Mouse (Mus musculus) heart, adult 8-10 months (tissue): Measurements from ENCODE around the gene Taf10. TPM values are rescaled to one million over a fixed set of nuclear protein-coding genes. Genes with fewer than 3 reads are reported as not detected.

Experiments used
- DNase-seq: peaks from one replicate; pipeline ENCODE4 v3.0.0; 2022; ENCODE audit warnings: low spot score
- total RNA-seq, 4 experiments: library from RNA; stranded (reverse); gene quantifications; 2 replicates each; pipeline ENCODE4 v1.2.4; 2022

Taf10 gene
- total RNA-seq = 100 to 1,000 TPM; 102 to 119 (median 112) TPM

DNA sequence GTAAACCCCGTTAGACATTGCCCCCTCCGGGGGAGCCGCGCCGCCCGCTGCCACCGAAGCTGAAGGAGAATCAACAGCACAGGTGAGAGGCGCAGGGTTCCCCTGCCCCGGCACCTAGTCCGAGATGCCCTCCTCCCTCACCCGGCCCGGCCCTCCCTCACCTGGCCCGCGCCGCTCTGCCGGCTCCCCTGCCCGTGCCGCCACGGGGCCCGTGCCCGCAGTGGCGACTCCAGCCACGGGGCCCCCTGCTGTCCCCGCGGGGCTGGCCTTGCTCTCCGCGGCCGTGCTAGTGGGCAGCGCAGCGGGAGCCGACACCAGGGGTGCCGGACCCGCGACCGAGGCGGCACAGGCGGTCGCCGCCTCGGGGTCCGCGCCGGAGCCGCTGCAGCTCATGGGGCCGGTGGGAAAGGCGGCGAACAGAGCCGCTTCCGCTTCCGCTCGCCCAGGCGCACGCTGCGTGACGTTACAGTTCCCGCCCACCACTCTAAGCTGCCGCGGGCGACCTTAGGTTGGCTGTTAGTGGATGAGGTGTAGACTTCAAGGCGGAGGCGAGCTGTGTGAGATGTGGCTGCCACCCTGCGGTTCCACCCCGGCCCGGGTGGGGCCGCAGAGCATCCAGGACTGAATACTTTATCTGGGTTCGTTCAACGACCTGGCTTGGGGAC, at the start of gene Taf10:
Taf10 (minus strand) TSS at position 436 of the 665 bp plus-strand sequence.
- DNase-seq = peak; percentile 81

DNA sequence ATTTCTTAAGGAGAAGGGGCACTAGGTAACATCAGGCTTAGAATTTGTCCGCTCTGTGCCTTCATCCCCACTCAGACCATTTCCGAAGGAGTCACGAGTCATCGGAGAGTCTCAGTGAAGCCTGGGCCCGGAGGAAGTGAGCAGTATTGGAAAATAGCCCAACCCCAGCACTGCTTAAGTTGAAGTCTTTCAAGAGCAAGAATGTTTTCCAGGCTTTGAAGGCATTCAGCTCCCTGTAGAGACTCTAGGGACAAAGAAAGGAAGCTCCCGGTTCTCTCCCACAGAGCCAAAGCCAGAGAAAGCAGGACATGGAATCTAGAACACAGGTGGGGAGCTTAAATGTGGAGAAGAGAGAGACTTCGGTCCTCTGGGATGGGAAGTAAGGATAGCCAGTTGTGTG, 49.5 kb upstream of the Taf10 start:
- DNase-seq = peak; percentile 66

DNA sequence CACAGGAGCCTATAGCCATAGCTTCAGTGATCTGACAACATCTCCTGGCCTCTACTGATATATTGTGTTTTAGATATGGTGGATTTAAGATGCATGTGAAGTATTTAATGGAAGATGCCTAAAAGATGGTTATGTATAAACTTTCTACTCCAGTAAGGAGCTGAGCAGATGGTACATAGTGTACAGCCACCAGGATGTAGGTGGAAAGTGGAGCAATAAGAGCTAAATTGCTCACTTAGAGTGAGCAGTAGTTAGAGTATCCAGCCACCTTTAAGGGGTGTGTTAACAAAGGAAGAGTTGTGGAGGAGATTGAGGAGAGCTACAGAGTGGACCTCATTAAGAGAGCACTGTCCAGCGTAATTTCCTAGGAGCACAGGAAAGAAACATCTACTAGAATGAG, 47.0 kb upstream of the Taf10 start:
- no peak for DNase-seq

DNA sequence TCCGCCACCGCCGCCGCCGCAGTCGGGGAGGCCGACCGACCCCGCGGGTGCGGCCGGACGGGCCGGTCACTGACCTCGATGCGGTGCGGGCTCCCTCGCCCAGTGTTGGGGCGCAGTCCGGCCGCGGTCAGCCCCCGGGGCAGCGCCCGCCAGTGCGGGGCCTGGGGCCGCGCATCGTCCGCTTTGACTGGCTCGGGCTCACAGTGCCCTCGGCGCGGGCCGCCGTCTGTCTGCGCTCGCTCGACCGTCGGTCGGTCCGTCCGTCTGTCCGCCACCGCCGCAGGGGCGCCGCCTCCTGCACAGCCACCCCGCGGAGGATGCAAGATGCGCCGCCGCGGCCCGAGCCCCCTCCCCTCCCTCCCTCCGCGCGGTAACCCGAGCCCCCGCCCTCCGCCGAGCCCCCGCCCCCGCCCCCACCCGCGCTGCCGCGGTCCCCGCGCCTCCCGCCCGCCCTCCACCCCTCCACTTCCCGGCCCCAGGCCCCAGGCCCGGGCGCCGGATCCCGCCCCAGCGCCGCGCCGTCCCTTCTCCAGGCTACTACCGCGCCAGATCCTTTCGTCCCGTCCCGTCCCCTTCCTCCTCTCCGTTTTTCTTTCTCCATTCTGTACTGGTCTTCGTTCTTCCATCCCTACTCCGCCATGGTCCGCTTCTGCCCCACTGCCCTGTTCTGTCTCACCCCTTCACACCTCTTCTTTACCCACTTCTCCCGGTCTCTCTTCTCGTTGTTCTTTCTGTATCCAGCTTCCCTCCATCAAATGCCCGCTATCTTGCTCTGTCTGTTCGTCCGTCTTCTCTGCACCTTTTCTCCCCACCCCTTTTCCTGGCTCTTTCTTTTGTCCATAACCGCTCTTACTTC, 43.4 kb upstream of the Taf10 start, which contains the start of gene Dchs1:
Dchs1 (minus strand) TSS at position 370 of the 856 bp plus-strand sequence.
- no peak for DNase-seq

DNA sequence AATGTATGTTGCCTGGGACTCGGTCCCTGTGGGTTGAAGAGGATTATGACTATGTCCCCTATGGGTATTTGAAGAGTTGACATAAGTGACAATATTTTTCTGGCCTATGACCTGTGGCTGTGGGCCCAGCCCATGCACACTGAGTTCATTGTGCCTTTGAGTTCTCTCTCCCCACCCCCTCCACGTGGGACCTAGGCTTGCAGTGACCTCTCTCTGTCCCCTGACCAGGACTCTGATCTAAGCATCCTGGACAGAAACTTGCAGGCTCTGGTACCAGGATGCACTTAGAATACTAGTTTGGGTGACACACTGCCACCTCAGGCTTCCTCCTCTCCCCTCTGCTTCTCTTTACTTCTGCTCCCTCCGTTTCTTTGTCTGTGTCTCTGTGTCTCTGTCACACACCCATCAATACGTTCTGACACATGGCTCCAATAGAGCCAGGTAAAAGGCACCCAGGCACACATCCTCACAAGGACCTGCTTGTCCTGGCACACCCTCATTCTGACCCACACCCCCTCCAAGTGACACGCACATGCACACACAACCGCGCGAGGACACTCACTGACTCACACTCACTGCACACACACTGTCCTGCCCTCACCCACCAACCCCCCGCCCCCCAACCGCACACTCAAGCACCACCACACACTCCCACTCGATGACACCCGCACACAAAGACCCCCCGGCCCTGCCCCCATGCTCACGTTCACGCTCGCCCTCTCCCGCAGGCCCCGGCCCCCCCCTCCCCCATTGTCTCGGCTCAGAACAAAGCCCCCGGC, 42.5 kb upstream of the Taf10 start:
- DNase-seq = no peak

DNA sequence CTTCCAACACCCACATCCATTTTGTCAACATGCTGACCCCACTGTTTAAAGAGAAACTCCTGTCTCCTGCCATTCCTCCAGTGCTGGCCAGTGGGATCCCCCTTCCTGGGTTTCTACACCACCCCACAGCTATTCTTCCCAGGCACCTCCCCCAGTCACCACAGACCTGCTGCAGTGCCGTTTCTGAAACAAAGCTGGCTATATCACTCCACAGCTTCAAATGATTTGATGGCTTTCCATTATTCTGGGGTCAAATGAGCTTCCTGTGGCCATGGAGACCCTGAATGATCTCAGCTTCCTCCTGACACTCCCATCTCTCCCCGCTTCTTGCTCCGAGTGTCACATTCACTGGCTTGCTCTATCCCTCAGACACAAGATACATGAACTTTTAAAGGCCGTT, 40.4 kb upstream of the Taf10 start:
- DNase-seq = no peak

GRCm38 (mm10) chr7:105783861-105784260, 39.7 kb upstream of the Taf10 start:
- no peak for DNase-seq

GRCm38 (mm10) chr7:105778553-105779265, 34.5 kb upstream of the Taf10 start:
- peak; percentile 49 for DNase-seq

- DNase-seq = peak; percentile 85
Measured at GRCm38 (mm10) chr7:105777797-105778552, 33.8 kb upstream of the Taf10 start.

DNA sequence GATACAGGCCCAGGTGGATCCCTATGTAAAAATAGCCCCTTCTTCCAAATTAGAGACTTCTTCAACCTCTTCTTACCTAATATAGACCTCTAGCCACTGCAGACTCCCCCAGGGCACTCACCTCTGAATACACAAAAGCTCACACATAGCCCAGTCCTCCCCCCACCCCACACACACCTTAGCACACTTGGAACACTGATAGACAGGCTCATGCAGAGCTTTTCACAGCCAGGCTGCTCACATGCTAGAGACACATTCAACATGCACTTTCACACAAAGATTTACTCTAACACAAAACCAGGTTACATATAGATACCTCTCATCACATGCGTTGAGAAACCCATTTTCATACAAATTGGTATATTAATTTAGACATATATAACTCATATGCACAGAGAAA, 33.2 kb upstream of the Taf10 start:
- DNase-seq = no peak

DNA sequence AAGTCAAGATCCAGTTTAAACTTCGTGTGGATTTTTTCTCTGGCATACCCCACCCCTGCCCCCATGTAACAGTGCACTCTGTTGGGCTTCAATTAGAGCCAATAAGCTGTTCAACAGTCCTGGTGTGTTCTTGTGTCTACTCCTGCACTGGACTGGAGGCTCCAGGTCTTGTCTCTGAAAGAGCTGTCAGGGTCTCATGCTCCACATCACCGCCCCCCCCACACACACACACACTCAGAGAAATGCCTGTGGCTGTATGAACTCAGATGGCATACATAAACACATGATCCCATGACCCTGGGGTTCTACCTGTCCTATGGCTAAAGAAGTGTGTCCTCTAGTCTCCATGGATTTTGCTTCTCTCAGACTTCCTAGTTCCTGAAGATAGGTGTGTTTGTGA, 31.9 kb upstream of the Taf10 start:
- DNase-seq = no peak

- no peak for DNase-seq
Measured at GRCm38 (mm10) chr7:105774661-105775060, 30.5 kb upstream of the Taf10 start.

GRCm38 (mm10) chr7:105773041-105773440, 28.9 kb upstream of the Taf10 start:
- DNase-seq = no peak

DNA sequence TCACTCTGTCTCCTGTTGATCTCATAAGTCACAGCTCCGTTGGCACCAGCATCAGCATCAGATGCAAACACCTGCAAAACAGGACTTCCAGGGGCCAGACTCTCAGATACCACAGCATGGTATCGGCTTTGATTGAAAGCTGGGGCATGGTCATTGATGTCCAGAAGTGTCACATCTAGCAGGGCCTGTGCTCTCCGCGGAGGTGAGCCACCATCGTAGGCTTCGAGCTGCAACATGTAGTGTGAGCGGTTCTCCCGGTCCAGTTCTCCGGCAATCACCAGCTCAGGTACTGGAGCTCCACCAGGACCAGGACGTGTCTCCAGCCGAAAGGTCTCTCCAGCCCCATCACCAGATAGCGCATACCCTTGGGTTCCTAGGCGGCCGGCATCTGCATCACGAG, 28.2 kb upstream of the Taf10 start:
- DNase-seq = no peak

DNA sequence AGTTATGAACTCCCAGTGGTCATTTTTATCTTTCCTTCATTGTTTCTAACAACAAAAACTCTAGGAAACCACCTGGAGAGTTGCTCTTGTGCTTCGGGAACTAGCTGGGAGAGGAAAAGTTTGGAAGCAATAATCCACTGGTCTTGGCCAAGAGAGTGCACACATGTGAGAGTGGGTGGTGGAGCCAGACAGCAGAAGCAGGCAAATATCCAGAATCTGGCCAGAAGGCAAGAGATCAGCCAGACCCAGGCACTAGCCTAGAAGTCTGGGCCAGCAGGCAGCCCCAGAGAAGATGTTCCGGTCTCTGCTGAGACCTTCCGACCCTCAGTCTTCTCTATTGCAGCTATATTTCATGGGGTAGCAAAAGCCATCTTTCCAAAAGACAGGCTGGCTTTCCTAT, 25.8 kb upstream of the Taf10 start:
- DNase-seq = peak; percentile 52

- peak; percentile 31 for DNase-seq
Measured at GRCm38 (mm10) chr7:105767729-105768165, 23.6 kb upstream of the Taf10 start.

DNA sequence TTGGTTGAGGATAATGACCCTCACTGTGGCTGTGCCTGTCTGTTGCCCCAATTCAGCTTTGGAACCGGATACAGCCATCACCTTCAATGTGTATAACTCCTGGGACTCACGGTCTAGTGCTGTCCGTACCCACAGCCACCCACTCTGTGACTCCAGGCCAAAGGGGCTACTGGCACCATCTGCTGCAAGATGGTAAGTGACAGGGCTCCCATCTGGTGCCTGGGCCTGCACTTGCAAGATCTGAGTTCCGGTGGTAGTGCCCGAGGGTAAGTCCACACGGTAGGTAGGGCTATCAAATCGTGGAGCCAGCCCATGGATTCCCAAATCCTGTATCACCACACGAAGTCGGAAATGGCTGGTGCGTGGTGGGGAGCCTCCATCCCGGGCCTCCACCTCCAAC, 20.2 kb upstream of the Taf10 start:
- DNase-seq = no peak

DNA sequence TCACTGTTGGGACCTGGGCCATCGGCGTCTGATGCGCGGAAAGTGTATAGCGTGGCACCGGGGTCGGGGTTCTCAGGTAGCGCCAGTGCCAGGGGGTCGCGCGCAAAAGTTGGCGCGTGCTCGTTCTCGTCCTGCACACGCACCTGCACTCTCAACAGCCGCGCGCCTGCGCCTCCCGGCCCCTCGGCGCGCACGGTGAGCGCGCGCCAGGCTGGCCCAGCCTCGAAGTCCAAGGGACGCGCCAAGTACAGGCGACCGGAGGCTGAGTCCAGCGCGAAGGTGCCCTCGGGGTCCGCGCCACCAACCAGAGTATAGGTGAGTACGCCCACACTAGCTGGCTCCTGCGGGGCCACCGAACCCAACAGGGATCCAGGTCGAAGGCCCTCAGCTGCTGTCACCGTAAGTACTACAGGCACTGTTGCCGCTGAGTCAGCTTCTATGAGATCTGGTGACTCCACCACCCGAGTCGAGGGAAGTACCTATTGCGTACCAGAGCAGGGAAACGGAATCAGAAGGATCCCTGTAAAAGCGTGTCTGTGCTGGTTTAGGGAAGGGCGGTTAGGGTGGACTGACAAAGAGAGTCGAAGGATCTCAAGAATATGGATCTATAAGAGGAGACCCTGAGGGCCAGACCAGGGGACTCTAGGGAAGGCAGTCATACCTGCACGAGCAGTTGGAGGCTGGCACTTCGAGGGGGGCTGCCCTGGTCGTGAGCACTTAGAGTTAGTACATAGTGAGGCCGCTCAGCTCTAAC, 18.5 kb upstream of the Taf10 start:
- DNase-seq = no peak

- no peak for DNase-seq
Measured at GRCm38 (mm10) chr7:105761813-105762484, 17.8 kb upstream of the Taf10 start.
